Mouse (Mus musculus) E14TG2a.4 (cell line): ENCODE data around the gene Herc4.

Source experiments
- CTCF ChIP-seq: conservative IDR thresholded peaks from 2 replicates; pipeline ENCODE4 v1.5.1; 2014; ENCODE audit warnings: low read length
- NANOG ChIP-seq: IDR thresholded peaks from 2 replicates; pipeline ENCODE4 v1.6.1; 2014; ENCODE audit warnings: borderline replicate concordance, low read length, mixed read lengths

GRCm38 (mm10) chr10:63352111-63352510, 108.5 kb downstream of the Herc4 start:
- TF ChIP-seq CTCF (no peak), NANOG (no peak)
